Mouse (Mus musculus) small intestine, adult 2 months (tissue): Measurements from ENCODE around the gene Iqca.

Experiments
- CTCF ChIP-seq: fragments of 200-500 bp; IDR thresholded peaks from 2 replicates; pipeline ENCODE4 v1.5.1; 2012; ENCODE audit warnings: low read depth, mild to moderate bottlenecking, control low read depth, inconsistent platforms, low read length, moderate library complexity, mixed read lengths; ENCODE audit not compliant: insufficient replicate concordance, insufficient read length; ENCODE audit errors: extremely low read depth
- POLR2A ChIP-seq: fragments of 200-500 bp; IDR thresholded peaks from 2 replicates; pipeline ENCODE4 v1.6.1; 2012; ENCODE audit warnings: low read depth, mild to moderate bottlenecking, control low read depth, inconsistent platforms, low read length, moderate library complexity

GRCm38 (mm10) chr1:90085526-90086157 is 67.6 kb downstream of the Iqca start:
- TF ChIP-seq POLR2A (no peak), CTCF (no peak)
